Mouse (Mus musculus) lung, adult 2 months (tissue): ENCODE results near the gene Cul5. TPM values are rescaled to one million over a fixed set of nuclear protein-coding genes. Genes with fewer than 3 reads are reported as not detected.

Experiments
- DNase-seq: peaks from one replicate; pipeline ENCODE4 v3.0.0; 2022
- H3K4me1 ChIP-seq: fragments of 200-500 bp; 2 replicates; pipeline ENCODE4 v1.6.1; 2011; ENCODE audit warnings: low read length; ENCODE audit not compliant: control insufficient read depth, insufficient read depth
- H3K4me3 ChIP-seq: fragments of 200-500 bp; replicated peaks from 2 replicates; pipeline ENCODE3; 2011; ENCODE audit warnings: low read depth, mild to moderate bottlenecking, control low read depth, low read length; ENCODE audit errors: extremely low read depth
- CTCF ChIP-seq: fragments of 200-500 bp; IDR thresholded peaks from 2 replicates; pipeline ENCODE4 v1.5.1; 2011; ENCODE audit warnings: mild to moderate bottlenecking, low read length, control low read depth; ENCODE audit not compliant: insufficient read depth
- POLR2A ChIP-seq: fragments of 200-500 bp; IDR thresholded peaks from 2 replicates; pipeline ENCODE4 v1.6.1; 2011; ENCODE audit warnings: low read depth, mild to moderate bottlenecking, control low read depth, low read length, borderline replicate concordance; ENCODE audit errors: extremely low read depth
- WGBS: fragments of 180-500 bp; shearing (Covaris S2); methylation state at CpG from one replicate; pipeline ENCODE4 v1.1.7; 2018; 5-methylcytosine and 5-hydroxymethylcytosine counted together
- polyA plus RNA-seq: library from polyadenylated mRNA; depleted of rRNA; stranded (reverse); fragments of >200 nt; gene quantifications from 2 replicates; pipeline ENCODE4 v1.2.3, GENCODE M21; 2012; rRNA removed

The Cul5 gene
- polyA plus RNA-seq, 1 experiment: 4.5 TPM

- no peak overlapping the region for H3K4me3 ChIP-seq
- TF ChIP-seq CTCF (no peak), POLR2A (no peak)
- no peaks in the 10 kb centered on the region for H3K4me1 ChIP-seq
- no peak for DNase-seq
- 87% methylated on average over 7 of the region's 7 CpGs for WGBS
Observed at GRCm38 (mm10) chr9:53572516-53573307, 97.1 kb downstream of the Cul5 start.

GRCm38 (mm10) chr9:53570662-53571061, 99.2 kb downstream of the Cul5 start:
- H3K4me3 ChIP-seq: no peak overlapping the region
- H3K4me1 ChIP-seq: no peaks in the 10 kb centered on the region
- TF ChIP-seq POLR2A: no peak
- TF ChIP-seq CTCF: no peak
- WGBS: 84% methylated on average over 6 of the region's 6 CpGs
- no peak for DNase-seq

Other genes with a start within 250 kb of the Cul5 start
- 1.1 and 1.5 TPM in 2 replicates for gene Atm, start 133.3 kb downstream of the Cul5 start, polyA plus RNA-seq
- gene Npat, start 133.0 kb downstream of the Cul5 start, polyA plus RNA-seq: 2.0 and 2.1 TPM in 2 replicates
- gene Acat1, start 59.6 kb downstream of the Cul5 start, polyA plus RNA-seq: 15.9 and 22.9 TPM in 2 replicates
- gene Rab39, start 36.2 kb upstream of the Cul5 start, polyA plus RNA-seq: 0.21 and 0.24 TPM in 2 replicates
- 0.19 and 0.65 TPM in 2 replicates for gene Slc35f2, start 101.5 kb upstream of the Cul5 start, polyA plus RNA-seq
- 32.8 and 84.0 TPM in 2 replicates for gene Sln, start 180.2 kb upstream of the Cul5 start, polyA plus RNA-seq